Mouse (Mus musculus): ENCODE measurements around the gene Acot5.
"Not testable (repeated sequence)": the region's sequence is repeated elsewhere in the genome, so short reads cannot be mapped to it uniquely, and the experiment has no call there.

Acot5 gene

DNA sequence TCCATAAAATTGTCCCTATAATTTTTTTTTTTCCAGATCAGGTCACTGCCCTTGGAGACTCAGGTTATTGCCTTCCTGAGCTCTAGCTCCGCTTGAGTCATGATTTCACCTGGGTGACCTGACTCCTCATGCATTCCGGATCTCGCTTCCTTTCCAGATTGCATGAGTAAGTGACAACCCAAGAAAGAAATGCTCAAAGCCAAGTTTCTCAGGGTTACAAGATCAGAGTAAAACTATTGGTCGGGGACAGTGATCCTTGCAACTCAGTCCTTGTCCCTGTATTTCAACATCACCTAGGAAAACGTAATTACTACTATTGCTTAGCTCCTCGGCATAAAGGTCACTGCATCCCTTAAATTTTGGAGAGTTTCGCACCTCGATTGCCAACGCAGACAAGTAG lies at the start of gene Acot5:
Acot5 (plus strand) TSS at position 340 of the 400 bp plus-strand sequence.
- DNase-seq: no peak

DNA sequence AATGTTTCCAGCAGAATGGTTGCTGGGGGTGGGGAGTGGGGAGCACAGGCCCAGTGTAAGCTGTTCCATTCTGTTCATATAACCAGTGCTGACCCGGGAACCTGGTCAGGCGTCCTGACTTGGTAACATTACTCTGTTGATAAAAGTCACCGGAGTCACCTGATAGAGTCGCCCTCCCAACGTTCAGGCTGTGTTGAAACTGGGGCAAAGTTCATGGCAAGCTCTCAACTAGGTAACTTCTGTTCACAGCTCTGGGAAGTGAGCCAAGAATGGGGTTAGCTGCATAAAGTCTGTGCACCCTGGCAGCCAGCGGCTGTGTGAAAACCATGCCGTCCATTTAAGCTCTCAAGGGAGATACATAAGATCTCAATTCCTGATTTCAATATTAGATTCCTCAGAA lies 48.6 kb upstream of the Acot5 start:
- peak; percentile 97 for DNase-seq

DNA sequence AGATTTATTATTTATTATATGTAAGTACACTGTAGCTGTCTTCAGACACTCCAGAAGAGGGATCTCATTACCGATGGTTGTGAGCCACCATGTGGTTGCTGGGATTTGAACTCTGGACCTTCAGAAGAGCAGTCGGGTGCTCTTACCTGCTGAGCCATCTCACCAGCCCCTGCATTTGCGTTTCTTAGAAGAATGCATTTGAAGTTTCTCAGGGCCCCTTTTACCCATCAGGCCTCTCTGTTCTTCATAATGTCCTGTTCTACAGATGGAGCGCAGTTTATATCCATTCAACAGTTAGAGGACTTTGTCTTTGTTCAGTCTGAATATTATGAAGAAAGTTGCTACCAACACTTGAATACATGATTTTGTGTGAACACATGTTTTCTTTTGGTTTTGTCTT lies 46.9 kb upstream of the Acot5 start:
- not testable (repeated sequence) for DNase-seq

DNA sequence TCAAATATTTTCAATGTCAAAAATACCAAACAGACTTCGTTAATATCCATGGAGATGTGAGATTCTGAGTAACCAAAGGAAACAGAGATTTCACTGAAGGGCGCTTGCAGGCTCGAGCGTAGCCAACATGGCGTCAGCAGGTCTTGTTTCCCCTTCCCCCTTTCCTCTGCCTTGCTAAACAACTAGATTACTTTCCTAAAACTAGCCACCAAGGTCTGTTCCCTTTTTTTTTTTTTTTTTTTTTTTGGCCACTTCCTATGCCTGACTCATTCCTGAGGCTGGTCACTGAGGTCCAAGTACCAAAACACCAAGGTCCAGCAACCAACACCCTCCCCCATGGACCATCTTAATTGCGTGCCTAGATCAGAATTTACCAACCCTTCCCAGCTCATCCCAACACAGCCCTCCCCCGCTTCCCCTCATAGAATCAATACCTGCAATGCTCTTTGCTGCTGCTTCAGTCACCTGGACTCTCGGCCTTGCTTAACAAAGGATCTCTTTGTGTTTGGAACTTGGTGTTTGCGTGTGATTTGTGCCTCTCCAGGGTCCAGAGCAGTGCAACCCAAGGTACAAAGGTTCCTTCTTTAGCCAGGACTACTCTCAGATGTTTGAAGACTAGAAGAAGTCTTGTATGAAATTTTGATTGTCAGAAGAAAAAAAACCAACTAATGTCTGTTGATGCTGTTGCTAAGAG lies 45.9 kb upstream of the Acot5 start:
- DNase-seq: no peak

DNA sequence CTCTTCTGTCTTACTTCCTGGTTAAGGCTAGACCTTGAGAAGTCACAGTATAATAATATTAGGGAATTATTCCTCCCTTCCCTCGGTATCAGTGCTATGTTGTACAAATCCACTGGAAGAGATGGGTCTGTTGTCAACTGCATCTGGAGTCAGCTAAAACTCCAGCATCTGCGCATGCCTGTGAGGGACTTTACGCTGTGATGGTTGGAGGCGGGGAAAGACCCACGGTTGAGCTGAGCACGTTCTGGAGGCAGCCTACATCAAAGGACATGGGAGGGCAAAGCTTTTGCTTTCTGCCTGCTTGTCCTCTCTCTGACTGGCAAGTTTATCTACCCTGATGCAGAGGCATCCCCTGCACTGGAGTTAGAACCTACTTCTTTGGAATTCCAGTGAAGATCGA lies 43.2 kb upstream of the Acot5 start:
- no peak for DNase-seq

DNA sequence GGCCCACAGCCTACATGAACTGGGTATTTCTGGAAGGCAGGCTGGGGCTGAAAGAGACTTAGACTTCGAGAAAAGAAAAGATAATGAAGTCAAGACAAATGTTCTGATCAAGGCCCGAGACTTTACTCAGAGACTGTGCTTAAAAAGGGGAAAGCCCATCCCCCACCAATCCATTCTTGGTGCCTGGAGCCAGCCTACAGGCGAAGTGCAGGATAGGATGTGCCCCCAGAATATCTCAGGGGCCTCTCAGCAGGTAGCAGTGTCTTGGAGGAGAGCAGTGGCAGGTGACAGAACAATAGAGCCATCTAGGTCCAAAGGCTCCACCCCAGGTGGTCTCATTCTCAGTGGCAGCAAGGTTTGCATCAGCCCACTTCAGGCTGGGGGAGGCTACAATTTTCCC lies 40.8 kb upstream of the Acot5 start:
- not testable (repeated sequence) for DNase-seq

DNA sequence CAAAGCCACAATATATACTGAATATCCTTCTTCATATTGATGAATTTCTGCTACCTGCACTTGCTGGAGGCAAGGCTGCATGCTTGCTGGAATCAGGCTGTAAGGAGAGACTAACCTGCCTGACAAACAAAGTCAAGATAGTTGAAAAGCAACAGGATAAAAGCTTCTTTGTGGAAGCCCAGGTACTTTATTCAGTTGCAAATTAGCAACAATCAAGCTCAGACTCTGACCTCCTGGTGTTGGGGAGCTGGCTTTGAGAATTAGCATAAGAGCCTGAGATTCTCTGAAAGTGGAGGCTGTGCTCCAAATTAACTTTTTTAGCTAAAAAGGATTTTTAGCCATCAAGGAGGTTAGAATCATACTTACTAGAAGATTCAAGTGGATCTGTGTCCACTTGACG lies 40.1 kb upstream of the Acot5 start:
- DNase-seq: not testable (repeated sequence)

DNA sequence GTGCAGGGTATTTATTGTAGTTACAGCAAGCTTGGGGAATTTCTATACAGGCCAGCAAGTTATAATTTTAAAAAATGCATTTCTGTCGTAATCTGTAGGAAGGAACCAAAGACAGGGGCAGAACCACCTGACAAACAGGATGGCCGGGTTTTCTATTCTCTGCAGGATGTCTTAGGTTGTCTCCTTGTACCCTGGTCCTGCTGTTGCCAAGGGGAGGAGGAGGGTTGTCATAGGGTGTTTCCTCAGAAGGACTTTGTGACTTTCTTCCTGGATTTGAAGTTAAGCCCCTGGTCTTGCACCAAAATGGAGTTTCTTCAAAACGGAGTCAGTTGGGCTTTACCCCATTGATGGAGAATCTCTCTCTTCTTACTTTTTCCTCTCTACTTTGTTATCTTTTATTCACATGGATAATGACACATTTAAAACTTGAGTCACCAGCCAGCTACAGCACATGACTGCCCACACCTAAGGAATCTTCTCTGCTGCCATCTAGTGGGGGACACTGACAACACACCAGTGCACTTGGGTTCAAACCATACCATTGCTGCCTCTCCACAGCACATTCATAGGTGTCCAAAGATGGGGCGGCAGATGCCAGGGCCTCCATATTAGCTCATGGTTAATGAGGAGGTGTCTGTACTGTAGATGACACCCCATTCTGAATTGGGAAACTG lies 38.3 kb upstream of the Acot5 start:
- peak; percentile 95 for DNase-seq

DNA sequence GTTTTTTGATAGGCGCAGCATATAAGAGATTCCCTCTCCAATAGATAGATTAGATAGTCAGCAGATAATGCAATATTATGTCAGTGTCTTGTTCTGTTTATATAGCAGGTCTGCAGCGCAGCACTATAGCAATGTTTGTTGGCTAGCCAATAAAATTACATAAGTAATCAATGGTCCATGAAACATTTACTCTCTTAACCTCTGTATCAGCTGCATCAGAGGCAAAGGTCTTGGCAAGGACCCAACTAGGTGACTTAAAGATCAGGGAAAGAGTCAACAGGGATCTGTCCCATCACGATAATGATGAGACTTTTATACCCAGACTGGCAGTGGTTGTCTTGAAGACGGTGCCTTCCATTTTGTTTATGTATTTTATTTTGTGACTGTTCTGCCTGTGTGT lies 36.3 kb upstream of the Acot5 start:
- no peak for DNase-seq

DNA sequence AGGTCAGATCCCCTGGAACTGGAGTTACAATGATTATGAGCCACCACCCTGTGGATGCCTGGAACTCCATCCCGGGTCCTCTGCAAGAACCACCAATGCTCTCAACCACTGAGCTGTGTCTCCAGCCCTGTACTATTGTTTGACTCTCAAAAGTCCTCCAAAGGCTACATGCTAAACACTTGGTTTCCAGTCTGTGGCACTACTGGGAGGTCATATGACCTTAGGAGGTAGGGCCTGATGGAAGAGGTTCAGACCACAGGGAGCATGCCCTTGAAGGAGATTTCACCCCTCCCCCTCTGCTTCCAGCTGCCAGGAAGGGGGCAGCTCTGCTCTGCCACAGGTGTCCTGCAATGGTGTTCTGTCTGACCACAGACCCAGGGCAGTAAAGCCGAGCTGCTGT lies 35.8 kb upstream of the Acot5 start:
- not testable (repeated sequence) for DNase-seq

DNA sequence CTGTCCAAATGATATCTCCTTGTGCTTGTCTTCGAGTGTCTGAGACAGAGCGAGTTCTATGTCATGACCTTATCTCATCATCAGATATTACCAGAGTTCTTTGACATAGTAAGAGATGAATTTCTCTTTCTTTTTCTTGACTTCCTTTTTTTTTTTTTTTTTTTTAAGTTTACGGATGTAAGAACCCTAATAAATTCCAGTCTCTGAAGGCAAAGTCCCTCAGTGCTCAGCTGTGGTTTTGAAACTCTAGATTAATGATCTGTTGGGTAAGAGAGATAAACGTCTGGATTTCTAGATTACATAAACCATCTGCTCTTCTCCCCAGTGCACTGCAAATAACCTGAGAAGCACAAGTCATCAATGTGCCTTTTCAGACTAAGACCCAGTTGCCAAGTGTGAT lies 35.0 kb upstream of the Acot5 start:
- no peak for DNase-seq

DNA sequence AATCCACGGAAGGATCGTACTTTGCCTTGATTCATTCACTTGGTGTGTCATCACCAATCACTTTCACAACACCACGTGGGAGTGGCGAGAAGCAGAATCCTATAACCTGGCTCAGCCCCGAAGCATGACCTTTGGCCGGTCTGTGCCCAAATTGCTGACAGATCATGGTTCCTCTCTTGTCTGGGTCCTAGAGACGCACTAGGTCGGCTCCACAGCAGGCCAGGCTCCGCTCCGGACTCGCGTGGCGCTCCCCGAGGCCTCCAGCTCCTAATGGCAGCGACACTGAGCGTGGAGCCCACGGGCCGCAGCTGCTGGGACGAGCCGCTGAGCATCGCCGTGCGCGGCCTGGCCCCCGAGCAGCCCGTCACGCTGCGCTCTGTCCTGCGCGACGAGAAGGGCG lies 30.9 kb upstream of the Acot5 start, which contains the start of gene Acot4:
Acot4 (plus strand) TSS at position 139 of the 400 bp plus-strand sequence.
- DNase-seq: not testable (repeated sequence)

DNA sequence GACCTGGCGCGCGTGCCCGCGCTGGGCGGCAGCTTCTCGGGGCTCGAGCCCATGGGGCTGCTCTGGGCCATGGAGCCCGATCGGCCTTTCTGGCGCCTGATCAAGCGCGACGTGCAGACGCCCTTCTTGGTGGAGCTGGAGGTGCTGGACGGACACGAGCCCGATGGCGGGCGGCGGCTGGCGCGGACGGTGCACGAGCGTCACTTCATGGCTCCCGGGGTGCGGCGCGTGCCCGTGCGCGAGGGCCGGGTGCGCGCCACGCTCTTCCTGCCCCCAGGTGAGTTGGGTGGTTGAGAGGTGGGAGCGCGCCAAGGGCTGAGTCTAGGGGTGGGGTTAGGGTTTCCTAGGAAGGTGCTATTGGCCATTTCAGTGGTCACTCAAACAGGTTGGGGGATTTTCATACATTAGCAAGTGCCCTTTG lies 30.4 kb upstream of the Acot5 start, which contains the start of gene Gm49366:
Gm49366 (plus strand) TSS at position 245 of the 421 bp plus-strand sequence.
- DNase-seq: peak; percentile 91

DNA sequence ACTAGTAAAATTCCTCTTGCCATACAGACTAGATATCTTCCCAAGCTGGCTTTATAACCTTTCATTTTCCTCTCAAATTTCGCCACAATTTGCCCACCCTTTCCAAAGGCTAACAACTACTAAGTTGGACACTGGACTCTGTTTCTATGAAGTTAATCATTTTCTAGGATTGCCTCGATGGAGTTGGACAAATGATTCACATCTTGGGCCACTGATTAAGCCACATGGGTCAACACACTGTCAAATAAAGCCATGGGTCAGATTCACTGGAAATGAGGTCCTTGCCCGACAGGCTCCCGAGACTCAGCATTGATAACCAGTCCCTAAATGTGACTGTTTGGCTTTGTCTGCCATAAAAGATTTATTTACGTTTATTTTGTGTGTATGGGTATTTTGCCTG lies 26.9 kb upstream of the Acot5 start:
- DNase-seq: no peak

DNA sequence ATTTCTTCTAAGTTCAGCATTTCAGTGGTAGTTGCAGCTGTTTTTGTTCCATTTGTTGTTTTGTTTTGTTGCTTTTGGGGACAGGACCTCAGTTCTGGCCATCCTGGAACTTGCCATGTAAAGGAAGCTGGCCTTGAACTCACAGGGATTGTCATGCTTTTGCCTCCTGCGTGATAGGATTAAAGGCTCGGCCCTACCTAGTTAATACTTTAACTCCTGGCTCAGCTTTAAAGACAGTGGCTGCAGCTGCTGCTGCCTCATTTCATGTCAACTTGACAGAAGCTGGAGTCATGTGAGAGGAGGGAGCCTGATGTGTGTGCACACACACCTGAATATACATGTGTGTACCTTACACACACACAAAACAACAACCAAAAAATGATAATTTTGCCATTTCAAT lies 25.1 kb upstream of the Acot5 start:
- DNase-seq: peak; percentile 16

DNA sequence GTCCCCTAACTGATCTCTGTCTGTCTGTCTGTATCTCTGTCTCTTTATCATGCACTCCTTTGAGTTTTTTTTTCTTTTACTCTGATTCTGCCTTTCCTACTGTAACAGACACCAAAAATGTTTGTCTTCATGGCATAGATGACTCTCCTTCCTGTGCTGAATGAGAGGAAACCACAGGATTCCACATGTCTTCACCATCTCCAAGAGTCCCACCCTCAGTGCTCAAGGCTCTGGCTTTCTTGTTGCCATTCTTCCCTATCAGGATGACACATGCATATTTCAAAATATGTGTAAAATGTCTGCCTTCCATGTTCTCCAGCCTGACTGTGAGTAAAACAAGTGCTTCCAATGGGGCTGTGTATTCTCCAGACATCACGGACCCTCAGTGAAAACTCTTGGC lies 22.2 kb upstream of the Acot5 start:
- peak; percentile 40 for DNase-seq

DNA sequence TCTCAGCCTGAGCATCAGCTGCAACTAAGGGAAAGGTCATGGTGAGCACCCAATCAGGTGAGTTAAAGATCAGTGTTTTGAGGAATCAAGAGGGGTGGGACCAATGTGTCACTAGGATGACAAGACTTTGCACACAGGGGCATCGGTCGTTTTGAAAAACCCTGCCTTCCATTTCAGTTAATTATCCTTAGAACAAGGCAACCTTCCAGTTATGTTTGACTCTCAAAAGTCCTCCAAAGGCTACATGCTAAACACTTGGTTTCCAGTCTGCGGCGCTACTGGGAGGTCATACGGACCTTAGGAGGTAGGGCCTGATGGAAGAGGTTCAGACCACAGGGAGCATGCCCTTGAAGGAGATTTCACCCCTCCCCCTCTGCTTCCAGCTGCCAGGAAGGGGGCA lies 18.4 kb upstream of the Acot5 start:
- DNase-seq: peak; percentile 76

DNA sequence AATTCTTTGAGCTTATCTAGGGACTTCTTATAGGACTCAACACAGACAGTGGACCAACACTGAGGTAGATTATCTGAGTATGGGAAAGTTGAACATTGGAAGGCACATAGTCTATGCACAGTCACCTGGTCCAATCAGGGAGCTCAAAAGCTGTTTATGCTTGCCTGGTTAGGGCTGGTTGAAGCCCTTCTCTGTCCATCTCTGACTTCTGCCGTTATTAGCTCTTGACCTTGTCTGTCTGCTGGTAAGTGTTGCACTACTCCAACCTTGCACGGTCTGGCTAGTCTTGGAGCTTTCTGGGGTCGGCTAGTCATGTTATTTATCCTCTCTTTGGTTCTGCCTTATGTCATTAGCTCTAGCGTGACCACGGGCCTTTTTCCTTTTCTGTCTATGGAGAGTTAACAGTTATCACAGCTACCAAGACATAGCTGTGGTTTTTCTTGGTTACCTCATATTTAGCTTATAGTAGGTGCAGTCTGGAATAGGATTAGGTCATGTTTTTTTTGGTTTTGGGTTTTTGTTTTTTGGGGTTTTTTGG lies 17.1 kb upstream of the Acot5 start, which contains the start of gene Acot3:
Acot3 (plus strand) TSS at position 208 of the 538 bp plus-strand sequence.
- peak; percentile 71 for DNase-seq

DNA sequence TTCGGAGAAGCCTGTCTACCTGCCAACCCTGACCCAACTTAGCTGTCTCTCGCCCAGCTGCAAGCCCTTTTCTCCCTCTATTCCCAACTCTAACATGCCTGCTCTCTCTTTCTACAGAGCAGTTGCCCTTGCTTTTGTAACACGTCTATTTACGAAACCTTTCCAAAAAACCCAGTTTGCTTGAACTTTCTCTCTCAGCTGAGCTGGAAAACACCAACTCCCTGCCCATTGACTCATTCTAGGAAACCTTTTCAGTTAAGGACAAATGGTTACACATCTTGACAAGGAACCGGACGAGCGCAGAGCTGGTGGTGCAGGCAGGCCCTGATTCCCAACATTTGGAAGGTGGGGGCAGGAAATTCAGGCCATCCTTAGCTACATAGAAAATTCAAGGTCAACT lies 16.5 kb upstream of the Acot5 start:
- no peak for DNase-seq

DNA sequence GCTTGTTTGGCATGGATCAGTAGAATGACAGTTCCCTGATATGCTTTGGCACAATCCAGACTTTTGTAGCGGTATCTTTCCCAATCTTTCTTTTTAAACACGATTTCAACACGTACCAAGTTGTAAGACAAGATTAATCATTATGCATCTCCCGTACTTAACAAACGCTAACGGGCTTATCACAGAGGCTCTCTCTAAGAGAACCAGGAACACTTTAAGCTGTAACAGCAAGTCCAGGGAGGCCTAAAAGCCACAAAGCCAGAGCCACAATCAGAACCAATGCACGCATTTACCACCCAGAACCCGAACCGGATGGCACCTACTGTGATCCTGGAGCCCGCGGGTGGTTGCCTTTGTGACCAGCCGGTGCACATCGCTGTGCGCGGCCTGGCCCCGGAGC lies 16.0 kb upstream of the Acot5 start:
- peak; percentile 55 for DNase-seq

DNA sequence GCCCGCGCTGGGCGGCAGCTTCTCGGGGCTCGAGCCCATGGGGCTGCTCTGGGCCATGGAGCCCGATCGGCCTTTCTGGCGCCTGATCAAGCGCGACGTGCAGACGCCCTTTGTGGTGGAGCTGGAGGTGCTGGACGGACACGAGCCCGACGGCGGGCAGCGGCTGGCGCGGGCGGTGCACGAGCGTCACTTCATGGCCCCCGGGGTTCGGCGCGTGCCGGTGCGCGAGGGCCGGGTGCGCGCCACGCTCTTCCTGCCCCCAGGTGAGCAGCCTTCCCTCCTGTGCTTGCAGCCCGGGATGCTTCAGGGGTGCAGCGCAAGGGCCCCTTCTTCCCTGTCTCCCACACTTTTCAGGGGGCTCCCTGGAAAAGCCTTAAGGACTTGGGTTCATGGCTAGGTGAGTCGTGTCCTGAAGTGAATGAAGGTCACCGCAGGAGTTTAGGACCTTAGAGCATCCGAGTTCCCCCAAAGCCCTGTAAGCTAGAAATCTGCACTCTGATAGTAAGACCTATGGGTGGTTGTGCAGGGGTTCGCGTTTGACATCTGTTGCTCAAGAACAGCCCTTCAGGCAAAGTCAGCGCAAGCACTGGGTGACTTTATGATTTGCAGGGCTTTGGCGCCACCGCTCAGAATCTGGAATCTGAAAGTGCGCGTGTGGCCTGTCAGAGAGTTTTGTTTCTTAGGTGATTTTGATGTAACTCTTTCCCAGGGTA lies 15.3 kb upstream of the Acot5 start:
- DNase-seq: no peak

DNA sequence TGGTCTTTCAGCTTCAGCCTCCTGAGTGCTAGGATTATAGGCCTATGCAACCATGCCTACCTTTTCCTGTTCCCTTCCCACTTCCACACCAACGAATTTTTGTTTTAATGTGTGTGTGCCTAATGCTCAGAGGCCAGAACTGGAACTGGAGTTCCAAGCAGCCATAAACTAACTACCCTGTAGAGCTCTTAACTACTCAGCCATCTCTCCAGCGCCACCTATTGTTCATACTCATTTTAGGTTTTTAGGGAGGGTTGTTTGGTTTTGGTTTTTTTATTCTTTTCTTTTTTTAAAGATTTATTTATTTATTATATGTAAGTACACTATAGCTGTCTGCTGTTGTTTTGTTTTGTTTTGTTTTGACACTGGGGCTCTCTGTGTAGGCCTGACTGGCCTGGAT lies 8.2 kb upstream of the Acot5 start:
- DNase-seq: no peak

DNA sequence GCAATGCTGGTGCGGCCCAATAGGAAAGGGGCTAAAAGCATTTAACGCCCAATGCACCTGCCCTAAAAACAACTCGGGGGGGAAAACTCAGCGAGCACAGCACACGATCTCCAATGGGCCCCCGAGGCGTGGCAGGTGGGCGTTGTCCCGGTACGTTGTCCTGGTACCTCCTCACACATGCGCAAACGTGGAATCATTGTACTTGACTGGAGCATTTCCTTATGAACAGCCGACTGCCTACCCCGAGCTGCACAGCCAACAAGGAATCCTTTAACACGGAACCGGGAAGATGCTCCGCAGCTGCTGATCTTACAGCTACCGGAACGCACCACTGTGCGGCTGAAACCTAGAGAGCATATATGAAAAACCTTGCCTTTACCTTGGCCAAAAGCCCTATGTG lies 6.8 kb upstream of the Acot5 start:
- DNase-seq: peak; percentile 72

Data from heart, adult 11 months (tissue).